Mouse (Mus musculus): ENCODE results near the gene Prrt3. TPM values are rescaled to one million over a fixed set of nuclear protein-coding genes. Genes with fewer than 3 reads are reported as not detected.
A peak's percentile ranks its signal among the peaks of the same experiment; 100 is the strongest.

The Prrt3 gene
- polyA plus RNA-seq, 1 experiment from 2014 or later = 0.16 TPM

DNA sequence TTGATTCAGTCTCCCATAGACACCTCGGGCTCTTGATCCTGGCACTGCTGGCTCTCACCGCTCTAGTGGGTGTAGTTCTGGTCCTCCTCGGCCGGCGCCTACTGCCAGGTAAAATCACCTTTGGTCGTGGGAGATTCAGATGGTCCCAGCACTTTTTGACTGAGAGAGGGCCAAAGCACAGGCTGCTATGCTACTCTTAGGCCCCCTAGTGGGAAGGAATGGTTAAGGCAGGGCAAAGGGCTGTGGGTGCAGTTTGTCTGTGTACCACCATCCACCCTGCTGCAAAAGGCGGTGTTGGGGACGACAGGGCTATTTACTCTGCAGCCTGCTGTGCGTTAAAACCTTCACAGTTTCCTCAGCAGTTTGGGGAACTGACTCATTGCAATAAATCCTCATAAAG, 32.7 kb downstream of the Prrt3 start:
- peaks cover 11% of the 10 kb centered on the region for H3K4me1 ChIP-seq (replicated peaks; ENCODE audit: control insufficient read depth, insufficient read depth, low read length)
- H3K9ac ChIP-seq (ENCODE audit: low read depth, low read length) = peak overlapping the region; percentile 39
- no peaks in the 10 kb centered on the region for H3K9me3 ChIP-seq (ENCODE audit: control insufficient read depth, low read length)
- DNase-seq (ENCODE audit: low spot score) (peak; percentile 54), ATAC-seq (replicated peaks; ENCODE audit: low FRiP score) (peak; percentile 67)
- WGBS = 6% methylated on average over 9 of the region's 9 CpGs
- peak overlapping the region; percentile 44 for H3K4me3 ChIP-seq (ENCODE audit: low read depth, low read length)
- H3K36me3 ChIP-seq (ENCODE audit: control insufficient read depth, insufficient read depth, low read length) = no peaks in the 10 kb centered on the region
- peaks cover 28% of the 10 kb centered on the region for H3K27me3 ChIP-seq (replicated peaks; ENCODE audit: control insufficient read depth, insufficient read depth, low read length)
- H3K4me2 ChIP-seq = peak overlapping the region; percentile 77
- no peak overlapping the region for H3K27ac ChIP-seq (ENCODE audit: low read depth, low read length)

DNA sequence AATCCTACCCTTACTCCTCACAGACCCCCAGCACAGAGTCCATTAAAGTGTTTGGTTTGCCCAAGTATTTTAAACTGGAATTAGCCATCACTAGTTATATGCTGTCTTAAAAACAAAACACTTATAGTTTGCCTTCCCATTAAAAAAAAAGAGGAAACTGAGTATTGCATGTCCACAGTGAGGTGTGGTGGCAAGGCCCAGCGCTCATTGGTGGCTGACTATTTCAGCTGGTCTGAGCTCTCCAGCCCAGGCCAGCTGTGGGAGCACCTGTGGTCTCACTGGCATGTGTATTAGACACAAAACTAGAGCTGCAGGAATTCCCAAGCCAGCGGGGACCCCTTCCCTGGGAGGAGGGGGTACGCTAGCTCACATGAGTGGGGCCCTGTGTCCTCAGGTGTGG, 33.2 kb downstream of the Prrt3 start:
- ATAC-seq (replicated peaks; ENCODE audit: low FRiP score) = no peak
- Histone ChIP-seq H3K9me3 (ENCODE audit: control insufficient read depth, low read length) (no peaks in the 10 kb centered on the region), H3K36me3 (ENCODE audit: control insufficient read depth, insufficient read depth, low read length) (no peaks in the 10 kb centered on the region), H3K4me1 (replicated peaks; ENCODE audit: control insufficient read depth, insufficient read depth, low read length) (peaks cover 11% of the 10 kb centered on the region), H3K4me3 (ENCODE audit: low read depth, low read length) (no peak overlapping the region), H3K9ac (ENCODE audit: low read depth, low read length) (no peak overlapping the region), H3K27ac (ENCODE audit: low read depth, low read length) (no peak overlapping the region), H3K27me3 (replicated peaks; ENCODE audit: control insufficient read depth, insufficient read depth, low read length) (peaks cover 26% of the 10 kb centered on the region), H3K4me2 (no peak overlapping the region)
- 68% methylated on average over 3 of the region's 3 CpGs for WGBS
- DNase-seq (ENCODE audit: low spot score) = no peak

DNA sequence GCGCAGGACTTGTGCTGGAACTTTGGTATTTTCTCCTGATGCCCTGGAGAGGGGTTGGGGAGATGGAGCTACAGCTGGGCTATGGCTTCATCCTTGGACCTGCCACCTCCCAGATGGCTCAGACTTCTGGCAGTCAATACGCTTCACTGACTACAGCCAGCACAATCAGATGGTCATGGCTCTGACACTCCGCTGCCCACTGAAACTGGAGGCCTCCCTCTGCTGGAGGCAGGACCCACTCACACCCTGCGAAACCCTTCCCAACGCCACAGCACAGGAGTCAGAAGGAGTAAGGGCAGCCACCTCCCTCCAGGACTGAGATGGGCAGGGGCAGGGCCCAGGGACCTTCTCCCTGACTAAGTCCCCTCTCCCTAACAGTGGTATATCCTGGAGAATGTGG, 36.1 kb downstream of the Prrt3 start:
- H3K36me3 ChIP-seq (ENCODE audit: control insufficient read depth, insufficient read depth, low read length) = no peaks in the 10 kb centered on the region
- no peak overlapping the region for H3K4me3 ChIP-seq (ENCODE audit: low read depth, low read length)
- no peaks in the 10 kb centered on the region for H3K9me3 ChIP-seq (ENCODE audit: control insufficient read depth, low read length)
- no peak for ATAC-seq (replicated peaks; ENCODE audit: low FRiP score)
- no peak for DNase-seq (ENCODE audit: low spot score)
- H3K4me2 ChIP-seq = no peak overlapping the region
- H3K27me3 ChIP-seq (replicated peaks; ENCODE audit: control insufficient read depth, insufficient read depth, low read length) = peaks cover 10% of the 10 kb centered on the region
- H3K9ac ChIP-seq (ENCODE audit: low read depth, low read length) = no peak overlapping the region
- H3K27ac ChIP-seq (ENCODE audit: low read depth, low read length) = no peak overlapping the region
- WGBS = 56% methylated on average over 5 of the region's 5 CpGs
- peaks cover 8% of the 10 kb centered on the region for H3K4me1 ChIP-seq (replicated peaks; ENCODE audit: control insufficient read depth, insufficient read depth, low read length)

DNA sequence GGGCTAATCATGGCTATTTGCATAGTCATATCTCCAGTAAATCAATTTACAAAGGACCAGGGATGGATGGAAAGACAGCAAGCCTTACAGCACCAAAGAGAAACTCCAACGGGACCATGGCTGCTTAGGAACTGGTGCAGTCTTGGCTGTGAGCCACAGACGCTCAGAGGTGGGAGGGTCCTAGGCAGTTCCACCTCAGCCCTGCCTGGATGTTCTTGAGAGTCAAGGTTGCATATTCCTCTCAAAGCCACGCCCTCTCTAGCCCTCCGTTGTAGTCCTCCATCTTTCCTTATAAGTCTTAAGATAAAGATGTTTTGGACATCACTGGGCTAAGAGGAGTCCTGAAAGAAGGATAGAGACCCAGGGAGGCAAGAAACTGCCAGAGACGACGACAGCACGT, 37.7 kb downstream of the Prrt3 start:
- no peak overlapping the region for H3K9ac ChIP-seq (ENCODE audit: low read depth, low read length)
- no peak overlapping the region for H3K27ac ChIP-seq (ENCODE audit: low read depth, low read length)
- no peak for DNase-seq (ENCODE audit: low spot score)
- H3K4me3 ChIP-seq (ENCODE audit: low read depth, low read length) = no peak overlapping the region
- no peak for ATAC-seq (replicated peaks; ENCODE audit: low FRiP score)
- H3K9me3 ChIP-seq (ENCODE audit: control insufficient read depth, low read length) = no peaks in the 10 kb centered on the region
- no peak overlapping the region for H3K4me2 ChIP-seq
- H3K36me3 ChIP-seq (ENCODE audit: control insufficient read depth, insufficient read depth, low read length) = no peaks in the 10 kb centered on the region
- H3K27me3 ChIP-seq (replicated peaks; ENCODE audit: control insufficient read depth, insufficient read depth, low read length) = no peaks in the 10 kb centered on the region
- WGBS = 63% methylated on average over 7 of the region's 7 CpGs
- H3K4me1 ChIP-seq (replicated peaks; ENCODE audit: control insufficient read depth, insufficient read depth, low read length) = peaks cover under 1% of the 10 kb centered on the region; the same call in 1 of the 2 replicates

DNA sequence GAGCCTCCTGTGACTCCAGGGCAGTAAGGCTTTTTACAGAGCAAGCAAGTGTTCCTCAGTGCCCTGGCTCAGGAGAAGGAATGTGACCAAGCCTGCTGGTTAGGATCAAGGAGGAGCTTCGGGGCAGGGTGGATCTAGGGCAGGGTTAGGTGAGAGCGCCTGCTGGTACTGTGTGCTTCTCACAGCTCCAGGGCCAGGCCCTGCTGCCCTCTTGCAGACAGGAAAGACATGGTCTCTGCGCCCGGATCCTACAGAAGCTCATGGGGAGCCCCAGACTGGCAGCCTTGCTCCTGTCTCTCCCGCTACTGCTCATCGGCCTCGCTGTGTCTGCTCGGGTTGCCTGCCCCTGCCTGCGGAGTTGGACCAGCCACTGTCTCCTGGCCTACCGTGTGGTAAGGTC, 43.1 kb downstream of the Prrt3 start:
- no peak for DNase-seq (ENCODE audit: low spot score)
- Histone ChIP-seq H3K9ac (ENCODE audit: low read depth, low read length) (no peak overlapping the region), H3K9me3 (ENCODE audit: control insufficient read depth, low read length) (no peaks in the 10 kb centered on the region), H3K27me3 (replicated peaks; ENCODE audit: control insufficient read depth, insufficient read depth, low read length) (no peaks in the 10 kb centered on the region), H3K4me1 (replicated peaks; ENCODE audit: control insufficient read depth, insufficient read depth, low read length) (0 out of 2 replicates have a peak, but pooled peaks cover 2% of the 10 kb centered on the region), H3K4me2 (no peak overlapping the region), H3K27ac (ENCODE audit: low read depth, low read length) (no peak overlapping the region), H3K36me3 (ENCODE audit: control insufficient read depth, insufficient read depth, low read length) (no peaks in the 10 kb centered on the region), H3K4me3 (ENCODE audit: low read depth, low read length) (no peak overlapping the region)
- ATAC-seq (replicated peaks; ENCODE audit: low FRiP score) = no peak
- 58% methylated on average over 10 of the region's 10 CpGs for WGBS

DNA sequence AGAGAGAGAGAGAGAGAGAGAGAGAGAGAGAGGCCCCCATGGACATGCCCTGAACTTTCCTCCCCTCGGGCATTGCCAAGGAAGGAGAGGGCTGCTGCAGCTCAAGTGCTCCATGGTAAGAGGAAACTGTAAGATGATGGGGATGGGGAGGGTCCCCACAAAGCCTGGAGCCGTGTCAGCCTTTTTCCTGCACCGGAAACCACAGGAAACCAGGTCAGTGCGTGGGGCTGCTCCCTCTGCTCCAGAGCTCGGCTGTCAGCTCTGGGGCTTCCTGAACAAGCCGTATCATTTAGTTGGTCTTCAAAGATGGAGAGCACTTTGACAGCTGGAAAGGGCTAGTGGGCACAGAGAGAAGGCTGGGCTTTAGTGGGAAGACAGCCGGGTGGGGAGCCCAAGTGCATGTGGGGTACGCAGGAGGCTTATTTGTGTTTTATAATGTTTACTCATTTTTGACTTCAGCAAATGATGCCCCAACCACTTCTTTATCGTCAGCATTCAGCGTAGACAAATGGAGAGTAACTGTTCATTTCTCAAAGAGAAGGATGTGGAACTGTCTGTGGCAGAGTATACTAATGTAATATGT, 43.7 kb downstream of the Prrt3 start, which contains the start of gene Il17re:
Gene Il17re (plus strand): TSS at position 533 of the 583 bp plus-strand sequence.
- Histone ChIP-seq H3K4me1 (replicated peaks; ENCODE audit: control insufficient read depth, insufficient read depth, low read length) (0 out of 2 replicates have a peak, but pooled peaks cover 2% of the 10 kb centered on the region), H3K36me3 (ENCODE audit: control insufficient read depth, insufficient read depth, low read length) (no peaks in the 10 kb centered on the region), H3K9ac (ENCODE audit: low read depth, low read length) (no peak within 1 kb of the TSS), H3K27me3 (replicated peaks; ENCODE audit: control insufficient read depth, insufficient read depth, low read length) (no peaks in the 10 kb centered on the region), H3K9me3 (ENCODE audit: control insufficient read depth, low read length) (no peaks in the 10 kb centered on the region), H3K27ac (ENCODE audit: low read depth, low read length) (no peak within 1 kb of the TSS), H3K4me3 (ENCODE audit: low read depth, low read length) (no peak within 1 kb of the TSS), H3K4me2 (no peak within 1 kb of the TSS)
- ATAC-seq (replicated peaks; ENCODE audit: low FRiP score) = no peak
- no peak for DNase-seq (ENCODE audit: low spot score)
- WGBS = 31% methylated on average over 10 of the region's 10 CpGs

DNA sequence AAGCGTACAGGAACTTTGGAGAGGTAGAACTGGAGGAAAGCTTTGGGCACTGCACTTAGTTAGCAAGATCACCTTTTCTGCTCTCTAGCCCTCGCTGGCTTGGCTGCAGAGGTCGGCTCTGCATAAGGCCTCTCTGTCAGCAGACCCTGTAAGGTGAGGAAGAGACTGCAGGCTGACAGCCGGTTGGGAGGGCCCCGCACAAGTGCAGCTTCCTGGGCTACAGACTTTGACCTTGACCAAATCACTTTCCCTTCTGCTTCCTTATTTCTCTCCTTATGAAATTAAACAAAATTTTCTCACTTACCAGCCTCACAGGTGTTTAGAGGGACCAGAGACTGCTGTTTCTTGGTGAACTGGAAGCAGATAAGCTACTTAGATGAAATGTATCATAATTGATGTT, 46.7 kb downstream of the Prrt3 start:
- no peak for ATAC-seq (replicated peaks; ENCODE audit: low FRiP score)
- no peak for DNase-seq (ENCODE audit: low spot score)
- WGBS = 48% methylated on average over 5 of the region's 5 CpGs
- H3K4me3 ChIP-seq (ENCODE audit: low read depth, low read length) = no peak overlapping the region
- H3K4me1 ChIP-seq (replicated peaks; ENCODE audit: control insufficient read depth, insufficient read depth, low read length) = 0 out of 2 replicates have a peak, but pooled peaks cover 2% of the 10 kb centered on the region
- H3K4me2 ChIP-seq = no peak overlapping the region
- H3K36me3 ChIP-seq (ENCODE audit: control insufficient read depth, insufficient read depth, low read length) = no peaks in the 10 kb centered on the region
- no peaks in the 10 kb centered on the region for H3K9me3 ChIP-seq (ENCODE audit: control insufficient read depth, low read length)
- H3K9ac ChIP-seq (ENCODE audit: low read depth, low read length) = no peak overlapping the region
- no peak overlapping the region for H3K27ac ChIP-seq (ENCODE audit: low read depth, low read length)
- no peaks in the 10 kb centered on the region for H3K27me3 ChIP-seq (replicated peaks; ENCODE audit: control insufficient read depth, insufficient read depth, low read length)

DNA sequence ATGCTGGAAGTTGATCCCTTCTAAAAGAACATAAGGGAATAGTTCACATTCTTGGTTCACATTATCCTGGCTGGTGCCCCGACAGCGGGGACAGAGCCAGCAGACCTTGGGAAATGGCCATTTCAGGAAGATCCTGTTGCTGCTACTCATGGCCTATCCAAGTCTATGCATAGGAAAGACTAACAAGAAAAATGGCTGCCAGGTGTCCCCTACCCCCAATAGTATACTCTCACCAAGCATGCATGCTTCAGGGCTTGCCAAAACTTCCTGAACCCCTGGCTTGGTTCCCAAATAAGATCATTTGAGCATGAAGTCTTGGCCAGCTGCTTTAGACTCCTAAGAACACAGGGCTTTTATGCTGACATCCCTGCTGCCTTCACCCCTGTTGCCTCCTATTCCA, 49.9 kb downstream of the Prrt3 start:
- DNase-seq (ENCODE audit: low spot score) (no peak), ATAC-seq (replicated peaks; ENCODE audit: low FRiP score) (no peak)
- no peak overlapping the region for H3K9ac ChIP-seq (ENCODE audit: low read depth, low read length)
- H3K36me3 ChIP-seq (ENCODE audit: control insufficient read depth, insufficient read depth, low read length) = peaks cover 19% of the 10 kb centered on the region
- no peak overlapping the region for H3K4me3 ChIP-seq (ENCODE audit: low read depth, low read length)
- H3K9me3 ChIP-seq (ENCODE audit: control insufficient read depth, low read length) = no peaks in the 10 kb centered on the region
- no peaks in the 10 kb centered on the region for H3K27me3 ChIP-seq (replicated peaks; ENCODE audit: control insufficient read depth, insufficient read depth, low read length)
- H3K4me2 ChIP-seq = no peak overlapping the region
- H3K27ac ChIP-seq (ENCODE audit: low read depth, low read length) = no peak overlapping the region
- 76% methylated on average over 2 of the region's 2 CpGs for WGBS
- H3K4me1 ChIP-seq (replicated peaks; ENCODE audit: control insufficient read depth, insufficient read depth, low read length) = no peaks in the 10 kb centered on the region

DNA sequence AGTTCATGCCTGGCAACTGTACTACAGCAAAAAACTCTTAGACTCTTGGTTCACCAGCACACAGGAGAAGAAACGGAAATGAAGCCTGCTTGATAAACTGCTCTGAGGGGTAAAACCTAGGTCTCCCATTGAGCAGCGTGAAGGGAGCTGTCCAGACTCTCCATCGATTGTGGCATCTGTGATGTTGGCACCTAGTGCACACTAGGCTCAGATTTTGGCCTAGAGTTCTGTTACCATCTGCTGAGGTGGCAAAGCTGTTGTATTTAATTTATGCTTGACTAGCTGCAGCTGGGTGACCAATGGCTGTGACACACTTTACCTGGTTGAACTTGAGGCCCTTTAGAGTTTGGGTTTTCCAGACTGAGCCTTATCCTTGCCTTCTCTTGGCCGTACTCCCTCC, 54.1 kb downstream of the Prrt3 start:
- H3K9ac ChIP-seq (ENCODE audit: low read depth, low read length) = no peak overlapping the region
- DNase-seq (ENCODE audit: low spot score) = no peak
- H3K4me2 ChIP-seq = no peak overlapping the region
- no peaks in the 10 kb centered on the region for H3K9me3 ChIP-seq (ENCODE audit: control insufficient read depth, low read length)
- H3K36me3 ChIP-seq (ENCODE audit: control insufficient read depth, insufficient read depth, low read length) = peaks cover 20% of the 10 kb centered on the region
- H3K27me3 ChIP-seq (replicated peaks; ENCODE audit: control insufficient read depth, insufficient read depth, low read length) = no peaks in the 10 kb centered on the region
- 94% methylated on average over 4 of the region's 4 CpGs for WGBS
- no peak for ATAC-seq (replicated peaks; ENCODE audit: low FRiP score)
- H3K27ac ChIP-seq (ENCODE audit: low read depth, low read length) = no peak overlapping the region
- no peak overlapping the region for H3K4me3 ChIP-seq (ENCODE audit: low read depth, low read length)
- H3K4me1 ChIP-seq (replicated peaks; ENCODE audit: control insufficient read depth, insufficient read depth, low read length) = peaks cover 6% of the 10 kb centered on the region; the same call in 1 of the 2 replicates

All from liver, embryonic 11.5 days (tissue).